Mouse (Mus musculus) cerebellum, postnatal 10 days (tissue): ENCODE results near the gene Dnah9.

Experiments
- DNase-seq, 2 experiments: peaks; one replicate each; pipeline ENCODE4 v3.0.0; 2021; ENCODE audit warnings: mixed read lengths in 2 of 2

The Dnah9 gene

GRCm38 (mm10) chr11:66167801-66168651 is at the start of gene Dnah9:
TSS of gene Dnah9 (minus strand) at chr11:66168551.
- peak; percentile 92 to 95 for DNase-seq

- DNase-seq = peak; percentile 76 to 80
Measured at GRCm38 (mm10) chr11:66188627-66189287, 20.4 kb upstream of the Dnah9 start.

DNA sequence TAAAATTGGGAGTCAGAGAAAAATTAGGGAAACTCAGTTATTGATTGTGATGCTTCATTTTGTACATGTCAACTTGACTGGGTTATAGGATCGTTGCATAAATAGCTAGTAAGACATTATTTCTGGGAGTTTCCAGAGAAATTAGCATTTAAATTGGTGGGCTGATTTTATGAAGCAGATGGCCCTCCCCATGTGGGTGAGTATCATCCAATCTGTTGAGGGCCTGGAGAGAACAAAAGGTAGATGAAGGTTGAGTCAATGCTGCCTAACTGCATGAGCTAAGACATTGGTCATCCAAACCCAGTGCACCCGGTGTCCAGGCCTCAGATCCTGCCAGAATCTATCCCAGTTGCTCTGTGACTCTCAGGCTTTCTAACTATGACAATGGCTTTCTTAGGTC is 19.8 kb upstream of the Dnah9 start:
- DNase-seq = peak; percentile 46 to 69

DNA sequence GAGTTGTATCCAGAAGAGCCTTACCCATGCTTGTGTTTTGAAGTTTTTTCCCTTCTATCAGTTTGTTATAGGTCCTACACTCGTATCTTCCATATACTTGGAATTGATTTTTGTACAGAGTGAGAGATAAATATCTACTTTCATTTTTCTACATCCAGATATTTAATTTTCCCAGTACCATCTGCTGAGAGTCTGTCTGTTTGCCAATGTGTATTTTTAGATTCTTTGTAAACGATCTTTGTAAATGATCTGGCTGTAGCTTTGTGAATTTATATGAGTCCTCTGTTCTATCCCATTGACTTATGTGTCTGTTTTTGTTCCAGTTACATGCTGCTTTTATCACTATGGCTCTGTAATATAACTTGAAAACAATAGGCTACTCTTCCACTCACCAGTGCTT is 9.4 kb upstream of the Dnah9 start:
- DNase-seq = no peak

- no peak for DNase-seq
Measured at GRCm38 (mm10) chr11:66164022-66164421, 4.3 kb downstream of the Dnah9 start.

DNA sequence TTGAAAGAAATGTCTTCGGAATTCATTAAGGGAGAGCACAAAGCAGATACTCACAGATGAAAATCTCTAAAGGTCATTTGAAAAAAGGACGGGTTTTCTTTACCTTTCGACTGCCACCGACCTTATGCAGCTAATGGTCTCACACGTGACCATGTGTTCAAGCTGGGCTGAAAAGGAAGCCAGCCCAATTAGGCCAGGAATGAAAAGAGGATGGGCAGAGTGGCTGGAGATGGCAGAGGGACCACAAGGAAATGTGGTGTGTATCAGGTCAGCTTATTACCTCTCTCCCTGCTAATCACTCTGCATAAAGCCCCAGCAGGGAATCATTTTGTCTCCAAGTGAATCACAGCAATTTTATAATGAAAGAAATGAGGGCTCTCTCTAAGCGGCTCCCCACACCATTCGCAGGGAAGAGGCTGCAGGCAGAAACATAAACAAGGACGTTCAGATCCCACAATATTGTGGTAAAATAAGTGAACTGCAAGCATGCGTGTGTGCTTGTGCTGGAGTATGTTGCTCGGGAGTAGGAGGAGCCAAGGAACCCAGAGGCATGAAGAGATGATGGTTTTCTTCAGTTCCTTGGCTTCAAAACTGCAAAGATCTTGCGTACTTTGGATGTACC is 27.6 kb downstream of the Dnah9 start:
- DNase-seq = peak in 1 of 2 experiments; percentile 8

DNA sequence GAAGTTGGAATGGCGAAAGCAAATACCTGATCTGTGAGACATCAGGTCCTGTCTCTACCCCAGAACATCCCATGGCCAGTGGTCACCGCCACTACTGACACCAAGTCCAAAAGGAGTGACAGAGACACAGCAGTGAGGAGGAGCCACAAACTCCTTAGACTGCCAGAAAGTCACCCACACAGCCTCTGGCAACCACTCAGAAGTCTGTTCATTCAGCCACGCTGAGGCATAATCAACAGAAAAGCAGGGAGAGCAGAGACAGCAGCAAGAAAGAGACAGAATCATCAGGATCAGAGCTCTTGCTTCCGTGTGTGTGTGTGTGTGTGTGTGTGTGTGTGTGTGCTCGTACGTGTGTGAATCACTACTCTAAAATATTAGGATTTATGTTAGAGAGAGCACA is 33.5 kb downstream of the Dnah9 start:
- peak; percentile 71 to 78 for DNase-seq

- peak in 1 of 2 experiments; percentile 12 for DNase-seq
Measured at GRCm38 (mm10) chr11:66126150-66126549, 42.2 kb downstream of the Dnah9 start.

DNA sequence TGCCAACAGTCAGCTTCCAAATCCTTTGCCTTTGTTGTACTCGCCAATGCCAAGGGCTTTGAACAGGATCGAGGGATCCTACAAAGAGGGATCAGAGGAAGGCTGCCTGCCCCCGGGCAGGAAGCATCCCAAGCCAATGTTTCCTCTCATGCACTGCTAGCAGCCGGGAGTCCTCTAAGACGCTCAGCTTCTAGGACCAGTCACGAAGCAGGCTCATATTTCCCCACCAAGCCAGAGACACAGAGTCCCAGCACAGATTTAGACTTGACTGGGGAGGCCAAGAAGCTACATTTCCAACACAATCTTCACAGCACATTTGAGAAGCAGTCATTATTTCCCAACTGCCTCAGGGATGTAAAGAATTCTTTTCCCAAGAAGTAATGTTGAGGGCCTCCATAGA is 43.9 kb downstream of the Dnah9 start:
- DNase-seq = no peak

GRCm38 (mm10) chr11:66122017-66122416 is 46.3 kb downstream of the Dnah9 start:
- peak; percentile 83 to 87 for DNase-seq

DNA sequence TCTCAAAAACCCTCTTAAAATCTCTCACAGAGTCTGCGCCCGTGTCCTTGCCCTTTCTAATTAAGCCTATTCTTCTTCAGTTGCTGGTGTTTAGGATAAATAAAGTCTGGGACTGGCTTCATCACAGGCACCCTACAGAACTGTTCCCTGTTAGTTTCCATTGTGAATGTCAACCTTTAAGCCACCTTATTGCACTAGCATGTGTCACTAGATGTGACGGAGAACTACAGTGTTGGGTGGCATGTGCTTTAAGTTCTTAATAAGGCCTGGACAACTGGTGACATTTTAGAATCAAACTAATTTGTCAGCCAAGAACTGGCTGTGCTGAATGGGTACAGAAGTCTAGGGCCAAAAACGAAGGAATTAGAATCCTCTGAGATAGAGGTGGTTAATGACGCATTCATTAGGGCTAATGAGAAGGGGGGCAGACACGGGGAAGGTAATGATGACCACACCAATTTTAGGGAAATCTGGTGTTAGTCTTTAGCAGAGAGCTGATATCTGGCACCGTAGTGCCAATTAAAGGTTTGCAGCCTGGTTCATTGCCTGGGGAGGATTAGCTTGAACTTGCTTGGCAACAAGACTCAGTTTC is 84.6 kb downstream of the Dnah9 start:
- no peak for DNase-seq

- DNase-seq = no peak
Measured at GRCm38 (mm10) chr11:66072921-66073320, 95.4 kb downstream of the Dnah9 start.

GRCm38 (mm10) chr11:66058956-66059355 is 109.4 kb downstream of the Dnah9 start:
- DNase-seq = no peak

DNA sequence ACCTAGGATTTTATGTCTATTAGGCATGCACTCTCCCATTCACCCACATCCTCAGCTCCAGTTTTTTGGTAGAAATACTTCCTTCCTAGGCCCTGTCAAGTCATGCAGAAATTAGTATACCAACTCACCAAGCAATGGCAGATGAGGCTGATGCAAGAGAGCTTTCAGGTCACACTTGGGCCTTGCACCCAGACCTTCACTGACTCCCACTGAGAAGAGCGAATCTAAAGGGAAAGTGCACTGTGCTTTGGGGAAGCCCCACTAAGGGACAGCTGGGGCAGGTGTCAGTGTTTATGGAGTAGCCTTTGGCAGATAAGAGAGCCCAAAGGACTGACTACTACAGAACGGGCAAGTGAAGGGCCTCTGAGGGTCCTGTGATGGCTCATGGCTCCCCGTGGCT is 117.1 kb downstream of the Dnah9 start:
- DNase-seq = no peak

- peak; percentile 48 to 52 for DNase-seq
Measured at GRCm38 (mm10) chr11:66049146-66049545, 119.2 kb downstream of the Dnah9 start.

- peak; percentile 56 to 65 for DNase-seq
Measured at GRCm38 (mm10) chr11:66046594-66047193, 121.7 kb downstream of the Dnah9 start.

GRCm38 (mm10) chr11:66043635-66044034 is 124.7 kb downstream of the Dnah9 start:
- no peak for DNase-seq

- DNase-seq = no peak
Measured at GRCm38 (mm10) chr11:66042531-66042930, 125.8 kb downstream of the Dnah9 start.

GRCm38 (mm10) chr11:66025728-66026127 is 142.6 kb downstream of the Dnah9 start:
- DNase-seq = no peak

DNA sequence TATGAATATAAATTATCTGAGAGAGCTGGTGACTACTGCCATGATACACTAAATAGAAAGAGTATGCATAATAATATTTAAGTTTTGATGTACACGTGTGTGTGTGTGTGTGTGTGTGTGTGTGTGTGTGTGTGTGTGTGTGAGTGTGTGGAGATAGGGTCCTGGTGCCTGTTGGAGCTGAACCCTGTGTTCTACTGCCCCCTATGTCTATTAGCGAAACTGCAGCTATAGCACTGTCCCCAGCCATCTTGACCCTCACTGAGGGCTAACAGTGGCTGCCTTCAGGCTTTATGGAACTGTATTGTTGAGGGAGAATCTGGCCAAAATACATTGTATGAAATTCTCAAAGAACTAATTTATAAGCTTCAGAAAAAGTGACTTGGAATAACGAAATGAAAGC is 192.5 kb downstream of the Dnah9 start:
- no peak for DNase-seq

DNA sequence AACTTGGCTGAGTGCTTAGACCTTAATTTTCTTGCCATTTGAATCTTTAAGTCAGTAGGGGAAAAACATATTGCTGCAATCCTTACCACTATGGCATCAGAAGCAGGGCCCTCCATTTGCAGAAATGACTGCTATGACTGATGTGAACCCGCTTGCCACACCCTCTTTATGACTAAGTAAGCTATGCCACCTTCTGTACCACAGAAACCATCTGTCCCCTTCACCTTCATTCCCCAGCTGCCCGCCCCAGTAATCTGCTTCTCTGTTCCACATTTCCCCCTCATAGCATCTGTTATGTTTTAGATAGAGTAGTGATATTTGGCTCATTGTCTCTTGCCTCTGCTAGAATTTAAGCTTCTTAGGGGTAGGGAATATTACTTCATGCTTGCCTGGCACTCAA is 237.6 kb downstream of the Dnah9 start:
- no peak for DNase-seq

GRCm38 (mm10) chr11:65930359-65930758 is 238.0 kb downstream of the Dnah9 start:
- DNase-seq = peak; percentile 26 to 42

DNA sequence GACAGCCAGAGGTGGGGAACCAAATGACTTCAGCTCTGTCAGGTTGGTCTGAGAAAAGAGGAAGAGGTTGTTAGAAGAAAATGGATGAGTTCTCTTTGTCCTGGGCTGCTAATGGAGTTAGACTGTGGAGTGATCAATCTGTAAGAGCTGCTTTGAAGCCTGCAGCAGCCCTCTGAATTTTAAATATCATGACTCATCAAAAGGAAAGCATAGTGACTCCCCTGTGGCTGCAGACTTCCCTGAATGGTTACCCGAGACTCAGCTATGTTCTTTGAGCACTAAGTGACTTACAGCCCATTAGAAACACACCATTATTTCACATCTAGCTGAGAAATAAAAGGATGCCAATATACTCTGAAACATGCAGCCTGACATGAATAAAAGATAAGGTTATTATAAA is 240.4 kb downstream of the Dnah9 start:
- no peak for DNase-seq
